Mouse (Mus musculus) megakaryocyte, embryonic 14.5 days (primary cell): Measurements from ENCODE around the gene Scnn1a.

Experiments
- FLI1 ChIP-seq: IDR thresholded peaks from 2 replicates; pipeline ENCODE4 v1.6.1; 2012; ENCODE audit warnings: low read length, inconsistent platforms, mixed read lengths
- GATA1 ChIP-seq: IDR thresholded peaks from 3 replicates; pipeline ENCODE4 v1.6.1; 2012; ENCODE audit warnings: mixed read lengths, low read length, inconsistent platforms, borderline replicate concordance

DNA sequence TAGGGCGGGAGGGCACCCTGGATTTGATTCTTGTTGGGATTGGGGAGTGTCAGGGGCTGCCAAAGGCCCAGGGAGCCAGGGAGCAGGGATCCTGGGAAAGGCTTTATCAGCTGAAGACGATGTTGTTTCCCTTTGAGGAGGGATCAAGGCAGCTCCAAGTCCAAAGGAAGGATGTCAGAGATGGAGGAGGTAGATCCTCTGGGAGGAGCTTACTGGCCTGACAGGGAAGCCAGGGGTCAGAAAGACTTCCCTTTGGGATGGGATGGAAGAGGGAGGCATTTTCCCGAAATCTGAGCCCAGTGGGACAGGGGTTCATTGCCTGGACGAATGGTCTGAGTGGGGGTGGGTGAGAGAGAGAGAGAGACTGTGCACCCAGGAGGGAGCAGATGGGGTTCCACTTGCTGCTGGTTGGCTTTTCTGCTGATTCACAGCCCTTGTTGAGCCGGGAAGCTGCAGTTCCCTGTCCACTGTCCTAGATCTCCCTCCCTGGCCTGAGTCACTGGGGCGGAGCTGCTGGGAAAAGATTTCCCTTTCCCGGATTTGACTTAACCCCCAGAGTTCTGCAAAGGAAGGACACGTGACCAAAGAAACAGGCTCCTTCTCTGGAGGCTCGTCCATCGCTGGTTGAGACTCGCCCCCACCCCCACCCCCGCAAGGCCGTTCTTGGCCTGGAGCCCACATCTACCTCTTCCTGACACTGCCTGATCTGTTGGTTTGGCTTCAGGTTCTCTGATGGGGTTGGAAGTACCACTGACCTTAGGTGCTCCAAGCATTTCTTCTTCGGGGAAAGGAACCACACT, 34.1 kb downstream of the Scnn1a start:
- no peak for TF ChIP-seq GATA1
- TF ChIP-seq FLI1 = no peak
